Mouse (Mus musculus) frontal cortex, postnatal 25 days (tissue): ENCODE measurements around the gene Olfr1243.
"Not testable (repeated sequence)": the region's sequence is repeated elsewhere in the genome, so short reads cannot be mapped to it uniquely, and the experiment has no call there.

Experiments used
- DNase-seq, 2 experiments: peaks; one replicate each; pipeline ENCODE4 v3.0.0; 2022; ENCODE audit warnings: low spot score in 2 of 2

Olfr1243 gene

DNA sequence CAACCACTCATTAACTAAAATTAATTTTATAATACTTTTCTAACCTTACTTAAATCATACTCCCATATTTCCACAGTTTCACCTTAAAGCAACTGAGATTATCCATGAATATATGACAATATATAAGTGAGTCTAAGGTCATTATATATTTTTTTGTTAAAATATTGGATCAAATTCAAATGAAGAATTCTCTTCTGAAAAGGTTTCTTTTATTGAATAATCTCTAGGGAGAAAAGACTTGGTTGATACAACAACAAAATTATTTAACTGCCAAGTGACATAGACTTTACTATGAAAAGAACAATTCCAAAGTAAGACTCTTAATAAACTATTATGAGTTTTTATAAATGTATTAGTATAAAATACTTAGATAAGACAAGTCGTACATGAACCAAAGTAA, at the start of gene Olfr1243:
Gene Olfr1243 (minus strand): TSS at position 101 of the 400 bp plus-strand sequence.
- no peak for DNase-seq

DNA sequence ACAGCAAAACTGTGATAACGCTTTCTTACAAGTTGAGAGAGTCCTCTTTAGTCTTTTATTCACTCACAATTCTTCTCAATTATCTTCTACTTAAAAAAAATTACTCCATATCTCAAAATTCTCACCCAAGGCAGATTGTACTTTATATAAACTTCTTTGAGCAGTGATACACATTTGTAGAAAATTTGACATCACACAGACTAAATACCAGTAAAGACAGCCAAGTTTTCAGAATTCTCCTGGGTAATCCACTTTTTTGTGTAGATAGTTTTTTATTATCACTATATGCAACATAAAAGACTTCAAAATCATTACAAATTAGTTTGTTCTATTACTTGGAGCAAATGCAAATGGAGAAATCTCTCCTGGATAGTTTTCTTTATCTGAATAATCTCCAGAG, 47.1 kb upstream of the Olfr1243 start, which contains the start of gene Olfr1245:
Gene Olfr1245 (minus strand): TSS at position 101 of the 400 bp plus-strand sequence.
- DNase-seq = no peak

DNA sequence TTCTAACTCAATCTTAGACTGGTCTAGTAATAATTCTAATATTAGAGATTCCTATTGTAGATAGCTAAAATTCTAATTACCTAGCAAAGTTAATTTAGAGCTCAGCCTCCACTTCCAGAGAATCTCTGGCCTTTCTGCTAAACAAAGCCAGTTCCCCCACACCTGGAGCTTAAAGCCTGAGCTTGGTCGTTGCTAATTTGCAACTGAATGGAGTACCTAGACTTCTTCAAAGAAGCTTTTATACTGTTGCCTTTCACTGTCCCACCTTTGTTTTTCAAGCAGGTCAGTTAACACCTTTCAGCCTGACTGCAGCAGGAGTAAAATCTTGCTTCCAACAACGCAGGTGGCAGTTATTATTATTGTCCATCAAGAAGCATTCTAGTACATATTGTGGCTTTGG, 31.4 kb upstream of the Olfr1243 start:
- DNase-seq = not testable (repeated sequence)

DNA sequence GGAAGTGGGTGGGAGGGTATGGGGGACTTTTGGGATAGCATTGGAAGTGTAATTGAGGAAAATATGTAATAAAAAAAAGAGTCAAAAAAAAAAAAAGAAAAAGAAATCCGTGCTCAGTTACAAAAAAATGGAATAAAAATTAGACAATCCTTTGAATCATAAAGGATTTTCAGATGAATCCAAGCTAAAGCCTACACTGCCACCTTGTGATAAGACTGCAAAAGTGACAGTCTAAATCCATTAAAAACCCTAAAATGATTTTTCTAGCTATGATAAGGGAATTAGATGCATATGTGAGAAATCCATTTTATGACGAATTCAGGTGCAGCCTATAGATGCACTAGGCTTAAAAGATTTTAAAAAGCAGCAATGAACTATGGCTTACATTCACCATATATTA, 13.2 kb upstream of the Olfr1243 start:
- no peak for DNase-seq

DNA sequence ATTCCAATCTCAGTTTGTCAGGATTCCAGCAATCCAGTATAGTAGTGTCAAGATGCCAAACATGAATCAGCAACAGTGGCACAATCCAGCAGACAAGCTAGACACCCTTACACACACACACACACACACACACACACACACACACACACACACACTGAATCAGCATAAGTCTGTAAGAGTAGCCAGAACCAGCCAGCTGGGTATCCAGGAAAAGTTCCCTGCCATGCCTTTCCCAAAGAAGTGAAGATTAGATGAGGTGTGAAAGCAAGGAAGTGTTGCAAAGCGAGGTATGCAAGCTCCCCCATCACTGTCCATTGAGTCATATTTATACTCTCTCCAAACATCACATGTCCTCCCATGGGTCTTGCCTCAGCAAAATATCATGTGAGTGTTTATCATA, 8.6 kb upstream of the Olfr1243 start:
- no peak for DNase-seq

DNA sequence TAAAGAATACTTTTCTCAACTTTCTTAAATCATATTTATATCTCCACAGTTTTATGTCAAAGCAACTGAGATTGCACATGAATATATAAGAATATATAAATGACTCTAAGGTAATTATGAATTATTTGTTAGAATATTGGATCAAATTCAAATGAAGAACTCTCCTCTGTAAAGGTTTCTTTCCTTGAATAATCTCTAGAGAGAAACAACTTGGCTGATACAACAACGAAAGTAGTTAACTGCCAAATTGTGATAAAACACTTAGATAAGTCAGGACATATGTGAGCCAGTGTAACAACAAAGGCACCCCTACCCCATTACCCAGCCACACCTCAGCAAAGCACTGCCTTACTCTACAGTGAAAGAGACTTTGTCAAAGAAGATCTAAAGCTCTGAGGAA, 33.1 kb downstream of the Olfr1243 start, which contains the start of gene Olfr1242:
Gene Olfr1242 (minus strand): TSS at position 101 of the 400 bp plus-strand sequence.
- DNase-seq = no peak

DNA sequence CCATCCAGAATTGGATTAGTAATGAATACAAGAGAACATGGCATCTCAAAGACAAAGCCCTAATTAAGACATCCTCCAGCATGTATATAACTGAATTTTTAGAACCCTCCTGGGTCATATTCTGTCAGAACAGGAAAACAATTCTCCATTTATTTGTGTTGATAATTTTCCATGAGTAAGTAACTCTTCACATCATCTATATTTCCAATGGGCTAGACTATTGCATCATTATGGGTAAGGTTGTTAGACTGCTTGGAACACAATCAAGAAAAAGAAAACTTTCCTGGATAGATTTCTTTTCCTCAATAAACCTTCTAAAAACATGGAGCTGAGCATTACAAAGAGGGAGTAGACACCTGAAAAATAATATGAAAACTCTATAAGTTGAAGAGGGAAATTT, 44.3 kb downstream of the Olfr1243 start, which contains the start of gene Olfr1241:
Gene Olfr1241 (minus strand): TSS at position 101 of the 400 bp plus-strand sequence.
- DNase-seq = no peak
